Mouse (Mus musculus): Measurements from ENCODE around the gene Wfdc15a. TPM values are rescaled to one million over a fixed set of nuclear protein-coding genes. Genes with fewer than 3 reads are reported as not detected.

Gene Wfdc15a
- total and polyA plus RNA-seq, 3 experiments, result not detected

DNA sequence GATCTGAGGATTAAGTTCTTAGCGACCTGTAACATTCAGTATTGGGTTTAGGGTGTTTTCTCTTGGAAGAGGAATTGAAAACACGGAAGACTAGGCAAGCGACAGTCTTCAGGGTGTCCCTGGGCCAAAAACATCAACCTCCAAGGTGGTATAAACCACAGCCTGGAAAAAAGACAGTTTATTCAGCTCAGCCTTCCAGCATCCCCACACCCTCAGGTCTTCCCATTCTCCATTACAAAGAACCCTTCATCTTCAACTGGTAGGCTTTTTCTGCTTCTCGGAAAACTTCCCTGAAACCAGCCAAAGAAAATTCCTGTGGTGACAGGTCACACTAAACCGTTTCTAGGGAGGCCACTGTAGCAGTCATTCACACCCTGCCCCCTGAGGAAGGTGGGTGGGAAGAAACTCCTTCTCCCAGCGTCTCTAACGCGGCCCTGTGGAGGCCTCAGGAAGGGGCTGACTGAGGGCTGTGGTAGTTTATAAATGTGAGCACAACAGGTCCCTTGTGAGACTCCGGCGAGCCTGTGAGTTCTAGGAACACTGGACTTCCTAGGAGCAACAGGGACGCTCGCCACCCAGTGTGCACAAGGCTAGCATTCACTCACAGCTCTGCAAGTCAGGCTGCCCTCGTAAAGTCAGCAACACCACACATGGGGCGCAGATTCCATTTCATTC lies 49.7 kb downstream of the Wfdc15a start:
- Histone ChIP-seq H3K36me3 (replicated peaks in 1 of 2; ENCODE audit: control insufficient read depth in 1 of 2, insufficient read depth in 1 of 2, low read length in 1 of 2) (peaks cover 77 to 96% of the 10 kb centered on the region in 2 experiments), H3K27ac (ENCODE audit: insufficient read depth, low read depth) (no peak overlapping the region), H3K79me2 (replicated peaks; ENCODE audit: control insufficient read depth, extremely low read depth, insufficient read depth, poor library complexity, severe bottlenecking) (no peaks in the 10 kb centered on the region), H3K27me3 (replicated peaks) (no peaks in the 10 kb centered on the region), H3K4me3 (replicated peaks in 1 of 3; ENCODE audit: low read depth in 2 of 3, low read length in 2 of 3, poor library complexity in 1 of 3) (no peak overlapping the region), H3K4me2 (ENCODE audit: insufficient read depth, low read depth, poor library complexity, severe bottlenecking) (no peak overlapping the region), H3K9ac (ENCODE audit: insufficient read depth, low read depth) (no peak overlapping the region), H3K9me3 (replicated peaks; ENCODE audit: low read length) (no peaks in the 10 kb centered on the region), H3K4me1 (ENCODE audit: control insufficient read depth in 1 of 2, insufficient read depth in 2 of 2) (peaks cover 2 to 38% of the 10 kb centered on the region in 2 experiments; a peak in 3 of 4 replicates)
- dilution Hi-C loops (cut with MboI; ENCODE audit: extremely low pct_ligation_motif_present, extremely low pct_unique_long_range_greater_than_20kb, low sequenced_read_pairs) (no loop called here), in situ Hi-C loops (cut with MboI; ENCODE audit: low pct_ligation_motif_present, low pct_unique_long_range_greater_than_20kb, low sequenced_read_pairs) (no loop called here)
- TF ChIP-seq JUND (conservative IDR thresholded peaks at IDR 0.05; ENCODE audit: low read depth, low read length) (no peak), SIN3A (IDR thresholded peaks at IDR 0.05; ENCODE audit: low read length) (no peak)
- DNase-seq (ENCODE audit: extremely low read depth), result no peak

Other genes with a start within 250 kb of the Wfdc15a start
- 41.6 and 51.7 TPM in 2 replicates for gene Ywhab, start 205.2 kb downstream of the Wfdc15a start, total RNA-seq (2012; rRNA removed)
- gene Ywhab, start 205.2 kb downstream of the Wfdc15a start, total RNA-seq (2014; rRNA removed), result 57.1 and 59.8 TPM in 2 replicates
- 157 and 159 TPM in 2 replicates for gene Ywhab, start 205.2 kb downstream of the Wfdc15a start, polyA plus RNA-seq (2012; ENCODE audit: insufficient read length, low read depth)
- 0.42 and 0.76 TPM in 2 replicates for gene Pabpc1l, start 174.7 kb downstream of the Wfdc15a start, total RNA-seq (2012; rRNA removed)
- gene Pabpc1l, start 174.7 kb downstream of the Wfdc15a start, total RNA-seq (2014; rRNA removed), result 0.47 and 0.55 TPM in 2 replicates
- gene Pabpc1l, start 174.7 kb downstream of the Wfdc15a start, polyA plus RNA-seq (2012; ENCODE audit: insufficient read length, low read depth), result 0.96 and 2.0 TPM in 2 replicates
- 53.1 and 64.4 TPM in 2 replicates for gene Stk4, start 129.8 kb downstream of the Wfdc15a start, total RNA-seq (2012; rRNA removed)
- 50.9 and 51.4 TPM in 2 replicates for gene Stk4, start 129.8 kb downstream of the Wfdc15a start, total RNA-seq (2014; rRNA removed)
- 77.5 and 78.3 TPM in 2 replicates for gene Stk4, start 129.8 kb downstream of the Wfdc15a start, polyA plus RNA-seq (2012; ENCODE audit: insufficient read length, low read depth)
- 26.8 and 30.0 TPM in 2 replicates for gene Tomm34, start 129.0 kb downstream of the Wfdc15a start, total RNA-seq (2012; rRNA removed)
- 25.6 and 26.5 TPM in 2 replicates for gene Tomm34, start 129.0 kb downstream of the Wfdc15a start, total RNA-seq (2014; rRNA removed)
- gene Tomm34, start 129.0 kb downstream of the Wfdc15a start, polyA plus RNA-seq (2012; ENCODE audit: insufficient read length, low read depth), result 38.3 and 40.7 TPM in 2 replicates
- gene Kcns1, start 29.0 kb downstream of the Wfdc15a start, total RNA-seq (2012; rRNA removed), result 0.34 and 0.42 TPM in 2 replicates
- not detected in 2 replicates for gene Kcns1, start 29.0 kb downstream of the Wfdc15a start, total RNA-seq (2014; rRNA removed)
- 0.11 TPM in 1 of 2 replicates, not detected in the other for gene Kcns1, start 29.0 kb downstream of the Wfdc15a start, polyA plus RNA-seq (2012; ENCODE audit: insufficient read length, low read depth)
- gene Wfdc5, start 17.4 kb downstream of the Wfdc15a start, total RNA-seq (2012; rRNA removed), result not detected in 2 replicates
- not detected in 2 replicates for gene Wfdc5, start 17.4 kb downstream of the Wfdc15a start, total RNA-seq (2014; rRNA removed)
- not detected in 2 replicates for gene Wfdc5, start 17.4 kb downstream of the Wfdc15a start, polyA plus RNA-seq (2012; ENCODE audit: insufficient read length, low read depth)
- not detected in 2 replicates for gene Wfdc12, start 9.5 kb downstream of the Wfdc15a start, total RNA-seq (2012; rRNA removed)
- gene Wfdc12, start 9.5 kb downstream of the Wfdc15a start, total RNA-seq (2014; rRNA removed), result not detected in 2 replicates
- not detected in 2 replicates for gene Wfdc12, start 9.5 kb downstream of the Wfdc15a start, polyA plus RNA-seq (2012; ENCODE audit: insufficient read length, low read depth)
- gene Wfdc15b, start 21.5 kb upstream of the Wfdc15a start, total RNA-seq (2012; rRNA removed), result not detected in 2 replicates
- gene Wfdc15b, start 21.5 kb upstream of the Wfdc15a start, total RNA-seq (2014; rRNA removed), result not detected in 2 replicates
- gene Wfdc15b, start 21.5 kb upstream of the Wfdc15a start, polyA plus RNA-seq (2012; ENCODE audit: insufficient read length, low read depth), result not detected in 2 replicates
- gene Svs2, start 38.3 kb upstream of the Wfdc15a start, total RNA-seq (2012; rRNA removed), result not detected in 2 replicates
- gene Svs2, start 38.3 kb upstream of the Wfdc15a start, total RNA-seq (2014; rRNA removed), result not detected in 2 replicates
- not detected in 2 replicates for gene Svs2, start 38.3 kb upstream of the Wfdc15a start, polyA plus RNA-seq (2012; ENCODE audit: insufficient read length, low read depth)
- gene Svs3b, start 56.5 kb upstream of the Wfdc15a start, total RNA-seq (2012; rRNA removed), result not detected in 2 replicates
- gene Svs3b, start 56.5 kb upstream of the Wfdc15a start, total RNA-seq (2014; rRNA removed), result not detected in 2 replicates
- gene Svs3b, start 56.5 kb upstream of the Wfdc15a start, polyA plus RNA-seq (2012; ENCODE audit: insufficient read length, low read depth), result not detected in 2 replicates
- gene Svs4, start 78.3 kb upstream of the Wfdc15a start, total RNA-seq (2012; rRNA removed), result not detected in 2 replicates
- gene Svs4, start 78.3 kb upstream of the Wfdc15a start, total RNA-seq (2014; rRNA removed), result not detected in 2 replicates
- not detected in 2 replicates for gene Svs4, start 78.3 kb upstream of the Wfdc15a start, polyA plus RNA-seq (2012; ENCODE audit: insufficient read length, low read depth)
- not detected in 2 replicates for gene Svs3a, start 89.1 kb upstream of the Wfdc15a start, total RNA-seq (2012; rRNA removed)
- not detected in 2 replicates for gene Svs3a, start 89.1 kb upstream of the Wfdc15a start, total RNA-seq (2014; rRNA removed)
- gene Svs3a, start 89.1 kb upstream of the Wfdc15a start, polyA plus RNA-seq (2012; ENCODE audit: insufficient read length, low read depth), result not detected in 2 replicates
- not detected in 2 replicates for gene Svs6, start 116.6 kb upstream of the Wfdc15a start, total RNA-seq (2012; rRNA removed)
- not detected in 2 replicates for gene Svs6, start 116.6 kb upstream of the Wfdc15a start, total RNA-seq (2014; rRNA removed)
- not detected in 2 replicates for gene Svs6, start 116.6 kb upstream of the Wfdc15a start, polyA plus RNA-seq (2012; ENCODE audit: insufficient read length, low read depth)
- not detected in 2 replicates for gene Svs5, start 132.6 kb upstream of the Wfdc15a start, total RNA-seq (2012; rRNA removed)
- gene Svs5, start 132.6 kb upstream of the Wfdc15a start, total RNA-seq (2014; rRNA removed), result not detected in 2 replicates
- not detected in 2 replicates for gene Svs5, start 132.6 kb upstream of the Wfdc15a start, polyA plus RNA-seq (2012; ENCODE audit: insufficient read length, low read depth)
- 1.2 and 2.7 TPM in 2 replicates for gene Slpi, start 189.0 kb upstream of the Wfdc15a start, total RNA-seq (2012; rRNA removed)
- 0.38 and 0.53 TPM in 2 replicates for gene Slpi, start 189.0 kb upstream of the Wfdc15a start, total RNA-seq (2014; rRNA removed)
- gene Slpi, start 189.0 kb upstream of the Wfdc15a start, polyA plus RNA-seq (2012; ENCODE audit: insufficient read length, low read depth), result 0.71 and 1.0 TPM in 2 replicates
- gene Rbpjl, start 203.0 kb upstream of the Wfdc15a start, total RNA-seq (2012; rRNA removed), result 0.08 TPM in 1 of 2 replicates, not detected in the other
- not detected in 2 replicates for gene Rbpjl, start 203.0 kb upstream of the Wfdc15a start, total RNA-seq (2014; rRNA removed)
- not detected in 2 replicates for gene Rbpjl, start 203.0 kb upstream of the Wfdc15a start, polyA plus RNA-seq (2012; ENCODE audit: insufficient read length, low read depth)
- gene Matn4, start 205.0 kb upstream of the Wfdc15a start, total RNA-seq (2012; rRNA removed), result not detected in 2 replicates
- gene Matn4, start 205.0 kb upstream of the Wfdc15a start, total RNA-seq (2014; rRNA removed), result not detected in 2 replicates
- not detected in 2 replicates for gene Matn4, start 205.0 kb upstream of the Wfdc15a start, polyA plus RNA-seq (2012; ENCODE audit: insufficient read length, low read depth)
- 63.9 and 69.9 TPM in 2 replicates for gene Sdc4, start 243.8 kb upstream of the Wfdc15a start, total RNA-seq (2012; rRNA removed)
- 53.4 and 59.8 TPM in 2 replicates for gene Sdc4, start 243.8 kb upstream of the Wfdc15a start, total RNA-seq (2014; rRNA removed)
- gene Sdc4, start 243.8 kb upstream of the Wfdc15a start, polyA plus RNA-seq (2012; ENCODE audit: insufficient read length, low read depth), result 36.4 and 46.6 TPM in 2 replicates

All from CH12.LX (cell line).